Mouse (Mus musculus) limb, embryonic 12.5 days (tissue): ENCODE measurements around the gene Slc10a4. TPM values are rescaled to one million over a fixed set of nuclear protein-coding genes. Genes with fewer than 3 reads are reported as not detected.

Experiments
- polyA plus RNA-seq: library from polyadenylated mRNA; unstranded; fragments of >200 nt; fragmentation: Nextera tagmentation; extraction: Ambion mirVana; gene quantifications from 2 replicates; pipeline ENCODE4 v1.2.1, GENCODE M21; 2016

Slc10a4 gene
- polyA plus RNA-seq, 1 experiment from 2014 or later, result 0.59 TPM

Other genes with a start within 250 kb of the Slc10a4 start
- 2.5 and 3.4 TPM in 2 replicates for gene Tec, start 138.4 kb upstream of the Slc10a4 start, polyA plus RNA-seq
- gene Slain2, start 92.6 kb upstream of the Slc10a4 start, polyA plus RNA-seq, result 21.2 and 24.2 TPM in 2 replicates
- gene Gm10135, start 32.2 kb upstream of the Slc10a4 start, polyA plus RNA-seq, result not detected in 2 replicates
- 21.2 and 23.3 TPM in 2 replicates for gene Fryl, start 249.7 kb downstream of the Slc10a4 start, polyA plus RNA-seq